Mouse (Mus musculus) neural tube, embryonic 15.5 days (tissue): Measurements from ENCODE around the gene Endov. TPM values are rescaled to one million over a fixed set of nuclear protein-coding genes. Genes with fewer than 3 reads are reported as not detected.

Experiments used
- ATAC-seq: fragments of 200-750 bp; cut with Nextera tagmentation; 2 replicates; pipeline ENCODE4 v1.8.0; 2017; ENCODE audit warnings: mild to moderate bottlenecking, moderate TSS enrichment, moderate library complexity; ENCODE audit not compliant: low FRiP score
- H3K27ac ChIP-seq: fragments of 300-500 bp; sonication (generic); replicated peaks from 2 replicates; pipeline ENCODE4 v1.5.1; 2015; ENCODE audit warnings: mild to moderate bottlenecking, inconsistent platforms
- H3K27me3 ChIP-seq: fragments of 300-500 bp; sonication (generic); replicated peaks from 2 replicates; pipeline ENCODE4 v1.6.1; 2015; ENCODE audit warnings: inconsistent platforms
- H3K36me3 ChIP-seq: fragments of 300-500 bp; sonication (generic); 2 replicates; pipeline ENCODE4 v1.6.1; 2015; ENCODE audit warnings: inconsistent platforms
- H3K4me1 ChIP-seq: fragments of 300-500 bp; sonication (generic); 2 replicates; pipeline ENCODE4 v1.6.1; 2015; ENCODE audit warnings: inconsistent platforms
- H3K4me2 ChIP-seq: fragments of 300-500 bp; sonication (generic); 2 replicates; pipeline ENCODE4 v1.6.1; 2015; ENCODE audit warnings: inconsistent platforms, mild to moderate bottlenecking, moderate library complexity
- H3K4me3 ChIP-seq: fragments of 300-500 bp; sonication (generic); replicated peaks from 2 replicates; pipeline ENCODE4 v1.5.1; 2015; ENCODE audit warnings: mild to moderate bottlenecking, inconsistent platforms
- H3K9ac ChIP-seq: fragments of 300-500 bp; sonication (generic); replicated peaks from 2 replicates; pipeline ENCODE4 v1.6.1; 2015; ENCODE audit warnings: mild to moderate bottlenecking, inconsistent platforms
- H3K9me3 ChIP-seq: fragments of 300-500 bp; sonication (generic); replicated peaks from 2 replicates; pipeline ENCODE4 v1.6.1; 2016; ENCODE audit warnings: inconsistent platforms
- WGBS: fragments of 180-500 bp; shearing (Covaris S2); methylation state at CpG from one replicate; pipeline ENCODE4 v1.1.7; 2015; ENCODE audit warnings: mixed read lengths; 5-methylcytosine and 5-hydroxymethylcytosine counted together
- polyA plus RNA-seq: library from polyadenylated mRNA; unstranded; fragments of >200 nt; fragmentation: Nextera tagmentation; extraction: Ambion mirVana; gene quantifications from 2 replicates; pipeline ENCODE4 v1.2.1, GENCODE M21; 2015

The Endov gene
- polyA plus RNA-seq, 1 experiment from 2014 or later = 15.1 TPM

DNA sequence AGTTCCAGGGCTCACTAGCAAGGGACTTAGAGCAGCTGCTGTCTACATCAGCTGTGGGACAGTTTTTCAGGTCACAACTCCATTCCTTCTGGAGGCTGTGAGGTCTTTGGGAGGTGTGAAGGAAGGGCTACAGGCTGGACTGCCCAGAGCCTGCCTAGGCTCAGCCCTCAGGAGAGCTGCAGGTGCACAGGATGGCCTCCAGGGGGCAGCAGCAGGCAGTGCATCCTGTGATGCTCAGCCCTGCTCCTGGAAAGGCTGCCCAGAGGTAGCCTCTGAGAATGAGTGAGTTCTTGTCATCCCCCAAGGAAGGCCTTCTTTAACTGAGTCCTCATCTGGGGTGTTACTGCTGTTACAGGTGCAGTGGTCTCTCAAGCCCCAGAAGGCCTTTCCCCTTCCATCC lies 12.5 kb downstream of the Endov start:
- H3K4me1 ChIP-seq = peaks cover under 1% of the 10 kb centered on the region; the same call in 1 of the 2 replicates
- no peaks in the 10 kb centered on the region for H3K9me3 ChIP-seq
- H3K9ac ChIP-seq = no peak overlapping the region
- H3K27ac ChIP-seq = no peak overlapping the region
- peaks cover 56% of the 10 kb centered on the region for H3K36me3 ChIP-seq
- peak; percentile 61; the same call in 1 of the 2 replicates for ATAC-seq
- no peak overlapping the region for H3K4me2 ChIP-seq
- no peak overlapping the region for H3K4me3 ChIP-seq
- no peaks in the 10 kb centered on the region for H3K27me3 ChIP-seq

- Histone ChIP-seq H3K9me3 (no peaks in the 10 kb centered on the region), H3K36me3 (peaks cover 47% of the 10 kb centered on the region), H3K9ac (no peak overlapping the region), H3K27ac (no peak overlapping the region), H3K4me3 (no peak overlapping the region), H3K27me3 (no peaks in the 10 kb centered on the region), H3K4me1 (peaks cover 11% of the 10 kb centered on the region; the same call in 1 of the 2 replicates), H3K4me2 (no peak overlapping the region)
- no peak for ATAC-seq
- 94% methylated on average over 4 of the region's 4 CpGs for WGBS
These were observed 15.2 kb downstream of the Endov start for GRCm38 (mm10) chr11:119506386-119506785.

GRCm38 (mm10) chr11:119507772-119508171 lies 16.6 kb downstream of the Endov start:
- H3K36me3 ChIP-seq = peaks cover 34% of the 10 kb centered on the region
- H3K27me3 ChIP-seq = no peaks in the 10 kb centered on the region
- no peaks in the 10 kb centered on the region for H3K9me3 ChIP-seq
- no peak overlapping the region for H3K4me3 ChIP-seq
- H3K4me1 ChIP-seq = peaks cover 11% of the 10 kb centered on the region; the same call in 1 of the 2 replicates
- ATAC-seq = no peak
- 92% methylated on average over 8 of the region's 8 CpGs for WGBS
- no peak overlapping the region for H3K9ac ChIP-seq
- no peak overlapping the region for H3K4me2 ChIP-seq
- no peak overlapping the region for H3K27ac ChIP-seq

DNA sequence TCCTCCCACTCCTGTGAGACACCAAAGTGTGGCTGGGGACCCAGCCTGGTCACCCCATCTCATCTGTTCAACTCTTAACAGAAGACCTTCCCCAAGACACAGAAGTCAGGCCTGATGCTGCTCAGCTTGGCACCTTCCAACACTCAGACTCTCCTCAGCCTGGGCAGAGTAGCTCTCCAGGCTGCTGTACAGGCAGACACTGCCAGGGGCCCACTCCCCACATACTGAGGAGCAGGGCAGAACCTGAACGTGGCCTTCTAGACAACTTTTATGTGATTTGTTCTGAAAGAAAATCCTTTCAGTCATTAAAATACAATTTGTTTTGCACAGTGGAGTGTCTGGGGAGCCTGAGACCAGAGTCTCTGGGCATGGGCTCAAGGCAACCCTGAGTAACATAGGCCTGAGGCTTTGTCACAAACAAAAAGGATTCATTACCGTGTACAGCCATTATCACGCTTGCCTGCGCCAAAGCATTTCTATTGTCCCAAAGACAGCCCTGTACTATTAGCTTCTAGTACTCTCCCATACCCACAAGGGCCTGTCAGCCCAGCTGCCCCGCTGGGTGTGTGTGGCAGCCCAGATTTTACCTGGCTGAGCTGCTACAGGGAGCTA lies 18.1 kb downstream of the Endov start:
- H3K36me3 ChIP-seq = peaks cover 32% of the 10 kb centered on the region
- no peaks in the 10 kb centered on the region for H3K9me3 ChIP-seq
- H3K9ac ChIP-seq = no peak overlapping the region
- peaks cover 14% of the 10 kb centered on the region for H3K4me1 ChIP-seq
- H3K4me3 ChIP-seq = no peak overlapping the region
- no peak for ATAC-seq
- H3K27ac ChIP-seq = peak overlapping the region; percentile 41
- no peaks in the 10 kb centered on the region for H3K27me3 ChIP-seq
- H3K4me2 ChIP-seq = no peak overlapping the region
- WGBS = 28% methylated on average over 5 of the region's 5 CpGs

DNA sequence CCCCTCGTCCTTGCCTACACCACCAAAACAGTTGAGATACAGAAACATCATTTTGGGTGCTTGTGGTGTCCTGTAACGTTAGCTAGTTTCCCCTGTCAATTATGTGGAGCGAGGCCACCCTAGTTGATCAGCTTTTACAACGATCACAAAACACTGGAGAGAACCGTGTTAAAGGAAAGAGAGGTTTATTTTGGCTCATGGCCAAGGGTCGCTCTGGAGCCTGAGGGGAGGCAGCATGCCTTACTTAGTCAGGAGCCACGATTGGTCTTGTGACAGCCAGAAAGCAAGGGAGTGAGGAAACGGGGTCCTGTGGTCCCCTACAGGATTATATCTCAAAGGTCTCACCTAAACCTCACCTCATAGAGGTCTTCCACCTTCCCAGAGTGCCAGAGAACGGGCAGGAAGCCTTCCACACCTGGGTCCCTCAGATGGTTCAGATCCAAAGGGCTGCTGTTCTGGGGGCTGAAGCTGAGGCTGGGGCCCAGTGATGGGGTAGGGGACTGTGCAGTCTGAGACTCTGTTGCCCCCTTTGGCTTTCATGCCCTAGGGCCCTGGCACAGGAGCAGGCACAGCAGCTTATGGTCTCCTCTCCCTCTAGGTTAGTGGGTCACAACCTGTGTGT lies 22.0 kb downstream of the Endov start:
- Histone ChIP-seq H3K9ac (no peak overlapping the region), H3K4me3 (no peak overlapping the region), H3K4me1 (peaks cover 38% of the 10 kb centered on the region), H3K4me2 (no peak overlapping the region), H3K36me3 (0 out of 2 replicates have a peak, but pooled peaks cover 5% of the 10 kb centered on the region), H3K27me3 (no peaks in the 10 kb centered on the region), H3K27ac (no peak overlapping the region), H3K9me3 (no peaks in the 10 kb centered on the region)
- no peak for ATAC-seq
- whole genome bisulfite sequencing = 45% methylated on average over 9 of the region's 9 CpGs

DNA sequence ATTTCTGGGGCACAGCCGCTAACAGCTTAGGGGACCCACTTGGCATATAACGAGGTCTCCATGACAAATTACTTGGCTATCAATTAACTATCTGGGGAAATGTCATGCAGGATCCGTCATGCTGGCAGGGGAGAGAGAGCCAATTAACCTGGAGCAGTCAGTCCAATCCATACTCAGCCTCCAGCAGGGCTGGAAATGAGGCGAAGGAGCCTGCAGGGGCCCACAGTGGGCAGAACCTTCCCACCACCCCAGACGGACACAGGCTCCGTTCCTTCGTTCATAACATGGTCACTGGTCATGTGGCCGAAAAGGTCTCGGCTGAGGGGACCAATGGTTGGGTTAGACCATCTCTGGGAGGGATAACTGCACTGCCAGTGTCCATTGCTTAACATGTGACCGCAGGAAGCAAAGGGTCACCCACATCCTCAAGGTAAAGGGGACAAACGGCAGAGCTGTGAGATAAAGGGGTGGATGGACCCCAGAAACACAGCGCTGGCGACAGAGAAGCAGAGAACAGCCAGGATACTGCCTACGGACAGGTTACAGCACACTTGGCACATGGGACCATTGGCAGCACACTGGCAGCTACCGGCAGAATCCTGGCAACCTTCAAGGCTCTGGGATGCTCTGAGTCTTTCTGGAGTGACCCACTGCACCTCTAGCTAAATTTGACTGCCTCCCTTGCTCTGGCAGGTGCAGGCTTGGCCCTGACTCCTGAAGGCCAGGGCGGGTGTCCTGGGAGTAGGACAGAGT lies 23.1 kb downstream of the Endov start:
- H3K27ac ChIP-seq = peak overlapping the region; percentile 60
- H3K9me3 ChIP-seq = no peaks in the 10 kb centered on the region
- peaks cover 32% of the 10 kb centered on the region for H3K4me1 ChIP-seq
- WGBS = 38% methylated on average over 16 of the region's 16 CpGs
- peak overlapping the region; percentile 28; the same call in 1 of the 2 replicates for H3K9ac ChIP-seq
- H3K36me3 ChIP-seq = no peaks in the 10 kb centered on the region
- H3K4me3 ChIP-seq = 0 out of 2 replicates have a peak overlapping the region, but pooled peaks have one; percentile 13
- peak overlapping the region; percentile 48 for H3K4me2 ChIP-seq
- no peaks in the 10 kb centered on the region for H3K27me3 ChIP-seq
- no peak for ATAC-seq

DNA sequence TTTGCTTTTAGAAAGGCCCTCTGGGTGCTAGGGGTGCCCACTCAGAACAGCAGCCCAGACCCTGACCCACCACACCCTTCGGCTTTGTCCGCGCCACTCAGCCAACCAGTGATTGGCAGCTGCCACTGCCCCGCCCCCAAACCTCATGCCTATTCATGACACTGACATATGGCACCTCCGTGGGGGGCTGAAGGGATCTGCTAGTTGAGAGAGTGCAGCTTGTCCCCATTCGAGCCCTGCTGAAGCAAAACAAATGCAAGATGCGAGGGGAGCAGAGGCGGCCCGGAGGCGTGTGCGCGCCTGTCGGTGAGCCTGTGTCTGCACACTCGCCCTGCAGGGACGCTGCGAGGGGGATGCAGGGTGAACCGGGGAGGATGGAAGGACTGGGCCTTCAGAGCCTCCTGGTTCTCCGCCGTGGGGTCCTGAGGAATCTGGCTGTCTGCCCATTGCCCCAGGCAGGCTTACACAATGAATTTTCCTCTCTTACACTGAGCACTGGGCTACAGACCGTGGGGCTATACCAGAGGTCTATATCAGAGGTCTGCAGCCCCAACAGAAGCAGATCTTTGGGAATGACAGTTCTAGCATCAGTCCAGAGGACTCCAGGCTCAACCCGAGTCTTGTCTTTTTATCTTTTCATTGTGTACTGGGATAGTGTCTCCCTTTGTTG lies 24.0 kb downstream of the Endov start:
- H3K9me3 ChIP-seq = no peaks in the 10 kb centered on the region
- H3K36me3 ChIP-seq = no peaks in the 10 kb centered on the region
- H3K4me3 ChIP-seq = peak overlapping the region; percentile 13; the same call in 1 of the 2 replicates
- peak overlapping the region; percentile 60 for H3K27ac ChIP-seq
- no peaks in the 10 kb centered on the region for H3K27me3 ChIP-seq
- peaks cover 27% of the 10 kb centered on the region for H3K4me1 ChIP-seq
- peak; percentile 56; the same call in 1 of the 2 replicates for ATAC-seq
- H3K9ac ChIP-seq = peak overlapping the region; percentile 28; the same call in 1 of the 2 replicates
- 3% methylated on average over 21 of the region's 21 CpGs for WGBS
- peak overlapping the region; percentile 48 for H3K4me2 ChIP-seq

DNA sequence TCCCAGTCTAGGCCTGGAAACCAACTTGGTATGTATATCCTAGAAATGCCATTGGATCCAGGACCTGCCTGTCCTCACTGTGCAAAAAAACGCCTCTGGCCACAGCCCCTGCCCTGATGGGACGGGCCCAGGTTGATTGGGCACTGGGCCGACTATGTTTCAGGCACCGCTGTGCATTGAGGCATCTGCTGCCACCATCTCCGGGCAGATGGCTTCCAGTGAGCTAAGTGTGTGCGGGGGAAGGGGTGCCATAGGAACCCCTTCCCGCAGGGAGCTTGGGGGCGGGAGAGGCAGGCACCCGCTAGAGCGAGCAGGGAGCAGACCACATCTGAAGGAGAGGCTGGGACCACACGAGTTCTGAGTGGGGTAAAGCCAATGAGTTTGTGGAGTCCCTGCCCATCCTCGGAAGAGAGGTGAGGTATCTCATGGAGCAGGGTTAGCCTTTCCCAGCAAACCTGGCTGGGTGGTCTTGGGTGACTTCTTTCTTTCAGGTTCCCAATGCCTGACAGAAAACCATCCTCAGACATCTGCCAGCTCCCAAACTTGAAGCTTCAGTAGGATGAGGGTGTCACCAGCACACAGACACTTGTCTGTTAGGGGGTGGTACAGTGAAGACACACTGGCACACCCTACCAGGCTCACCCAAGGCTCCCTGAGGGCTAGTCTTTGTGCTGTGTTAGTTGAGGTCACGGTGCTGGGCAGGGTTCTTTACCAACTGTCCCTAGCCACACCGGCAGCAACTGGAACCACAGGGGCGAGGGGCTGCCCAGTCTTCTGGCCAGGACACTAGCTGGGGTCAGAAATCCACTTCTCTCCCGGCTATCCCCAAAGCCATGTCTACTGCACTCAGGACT lies 24.9 kb downstream of the Endov start:
- no peaks in the 10 kb centered on the region for H3K9me3 ChIP-seq
- peak overlapping the region; percentile 60 for H3K27ac ChIP-seq
- H3K36me3 ChIP-seq = no peaks in the 10 kb centered on the region
- H3K27me3 ChIP-seq = no peaks in the 10 kb centered on the region
- no peak overlapping the region for H3K4me2 ChIP-seq
- no peak overlapping the region for H3K4me3 ChIP-seq
- H3K4me1 ChIP-seq = peaks cover 27% of the 10 kb centered on the region
- no peak for ATAC-seq
- H3K9ac ChIP-seq = no peak overlapping the region
- WGBS = 57% methylated on average over 16 of the region's 16 CpGs

DNA sequence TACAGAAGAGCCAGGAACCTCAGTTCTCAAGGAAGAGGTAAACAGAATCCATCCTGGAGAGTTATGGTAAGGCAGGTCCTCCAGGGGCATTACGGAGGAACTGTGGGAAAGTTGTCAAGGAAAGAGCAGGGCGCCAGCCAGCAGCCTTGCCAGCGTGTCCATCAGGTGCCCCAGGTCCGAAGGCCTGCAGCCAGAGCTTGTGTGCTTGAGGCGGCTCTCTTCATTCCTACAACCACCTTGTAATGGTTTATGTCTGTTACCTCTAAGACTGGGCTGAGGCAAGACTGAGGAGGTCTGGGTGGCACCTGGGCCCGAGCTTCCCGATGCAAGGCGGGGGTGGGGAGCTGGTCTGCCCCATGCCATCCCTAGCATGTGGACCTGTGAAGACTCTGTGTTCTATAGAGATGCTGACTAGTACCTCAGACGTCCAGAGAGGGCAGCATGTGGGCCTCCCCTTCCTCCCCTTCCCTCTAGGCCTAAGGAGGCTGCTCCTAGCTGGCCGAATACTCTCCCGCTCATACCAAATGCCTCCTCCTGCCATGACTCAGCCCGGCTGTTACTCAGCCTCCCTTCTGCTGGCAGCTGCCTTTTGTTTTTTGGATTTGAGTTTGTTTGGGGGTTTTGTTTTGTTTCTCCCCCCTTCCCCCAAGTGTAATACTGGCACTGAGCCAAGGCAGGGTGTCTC lies 25.7 kb downstream of the Endov start:
- Histone ChIP-seq H3K4me2 (no peak overlapping the region), H3K4me3 (no peak overlapping the region), H3K9me3 (no peaks in the 10 kb centered on the region), H3K36me3 (no peaks in the 10 kb centered on the region), H3K27ac (0 out of 2 replicates have a peak overlapping the region, but pooled peaks have one; percentile 23), H3K27me3 (no peaks in the 10 kb centered on the region), H3K9ac (no peak overlapping the region), H3K4me1 (peaks cover 27% of the 10 kb centered on the region)
- WGBS = 62% methylated on average over 12 of the region's 12 CpGs
- ATAC-seq = no peak

- no peak overlapping the region for H3K4me3 ChIP-seq
- H3K27ac ChIP-seq = no peak overlapping the region
- H3K36me3 ChIP-seq = no peaks in the 10 kb centered on the region
- H3K4me1 ChIP-seq = peaks cover 23% of the 10 kb centered on the region
- H3K9me3 ChIP-seq = no peaks in the 10 kb centered on the region
- no peak for ATAC-seq
- no peak overlapping the region for H3K4me2 ChIP-seq
- H3K9ac ChIP-seq = no peak overlapping the region
- no peaks in the 10 kb centered on the region for H3K27me3 ChIP-seq
- 100% methylated on average over 1 of the region's 1 CpGs for WGBS
These were observed 28.2 kb downstream of the Endov start for GRCm38 (mm10) chr11:119519387-119519786.
